Mouse (Mus musculus) lung, adult 2 months (tissue): ENCODE measurements around the gene Tardbp.

Source experiments
- CTCF ChIP-seq: fragments of 200-500 bp; IDR thresholded peaks from 2 replicates; pipeline ENCODE4 v1.5.1; 2011; ENCODE audit warnings: mild to moderate bottlenecking, low read length, control low read depth; ENCODE audit not compliant: insufficient read depth
- POLR2A ChIP-seq: fragments of 200-500 bp; IDR thresholded peaks from 2 replicates; pipeline ENCODE4 v1.6.1; 2011; ENCODE audit warnings: low read depth, mild to moderate bottlenecking, control low read depth, low read length, borderline replicate concordance; ENCODE audit errors: extremely low read depth

DNA sequence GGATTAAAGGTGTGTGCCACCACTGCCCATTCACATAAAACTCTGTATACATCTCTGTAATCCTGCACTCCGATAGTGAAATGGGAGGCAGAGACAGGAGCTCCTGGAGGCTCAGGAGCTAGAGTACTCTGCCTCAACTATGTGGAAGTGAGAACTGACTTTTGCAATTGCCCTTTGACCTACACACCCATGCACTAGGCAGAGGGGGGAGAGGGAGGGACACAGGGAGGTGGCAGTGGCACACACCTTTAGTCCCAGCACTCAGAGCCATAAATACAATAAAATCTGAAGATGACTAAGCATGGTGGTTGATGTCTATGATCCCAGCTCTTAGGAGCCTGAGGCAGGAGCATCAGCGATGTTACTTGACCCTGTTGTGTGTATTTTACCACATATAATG, 12.6 kb upstream of the Tardbp start:
- no peak for TF ChIP-seq POLR2A
- TF ChIP-seq CTCF = no peak
